Mouse (Mus musculus): ENCODE measurements around the gene Tuba1c.
"Not testable (repeated sequence)": the region's sequence is repeated elsewhere in the genome, so short reads cannot be mapped to it uniquely, and the experiment has no call there.

Tuba1c gene

DNA sequence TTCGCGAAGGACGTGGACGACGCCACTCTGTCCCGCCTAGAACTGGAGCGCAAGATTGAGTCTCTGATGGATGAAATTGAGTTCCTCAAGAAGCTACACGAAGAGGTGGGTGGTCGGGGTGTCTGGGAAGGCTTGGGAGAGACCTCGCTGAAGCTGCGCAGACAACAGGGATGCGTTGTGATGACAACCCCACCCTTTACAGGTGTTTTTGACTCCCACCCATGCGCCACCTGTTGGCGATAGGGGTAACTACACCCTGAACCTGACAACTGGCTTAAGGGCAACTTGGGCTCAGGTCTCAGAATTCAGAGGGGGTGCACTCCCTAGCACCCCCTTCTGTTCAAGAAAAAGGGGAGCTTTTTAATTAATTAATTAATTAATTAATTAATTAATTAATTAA, 26.6 kb downstream of the Tuba1c start:
- no peak for DNase-seq (ENCODE audit: low spot score in 2 of 2)

DNA sequence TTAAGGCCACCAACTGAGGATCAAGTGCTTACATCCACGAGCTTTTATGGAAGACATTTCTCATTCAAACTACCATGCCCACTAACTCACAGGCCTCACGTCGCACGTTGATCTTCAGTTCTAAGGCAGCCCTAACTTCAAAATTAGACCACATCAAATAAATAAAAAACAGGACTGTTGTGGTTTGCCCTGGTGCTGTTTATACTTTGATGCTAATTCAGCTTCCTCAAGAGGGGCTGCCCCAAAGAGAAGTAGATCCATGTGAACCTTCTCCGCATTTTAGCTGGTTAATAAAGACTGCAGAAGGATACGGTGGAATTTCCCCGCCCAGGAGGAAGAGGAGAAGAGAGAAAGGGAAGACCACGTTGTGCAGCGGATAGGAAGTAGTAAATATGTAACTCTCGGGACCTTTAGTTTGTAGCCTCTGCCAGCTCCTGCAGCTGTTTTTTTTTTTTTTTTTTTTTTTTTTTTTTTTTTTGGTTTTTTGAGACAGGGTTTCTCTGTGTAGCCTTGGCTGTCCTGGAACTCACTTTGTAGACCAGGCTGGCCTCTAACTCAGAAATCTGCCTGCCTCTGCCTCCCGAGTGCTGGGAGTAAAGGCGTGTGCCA, 36.0 kb downstream of the Tuba1c start:
- no peak for DNase-seq (ENCODE audit: low spot score in 2 of 2)

DNA sequence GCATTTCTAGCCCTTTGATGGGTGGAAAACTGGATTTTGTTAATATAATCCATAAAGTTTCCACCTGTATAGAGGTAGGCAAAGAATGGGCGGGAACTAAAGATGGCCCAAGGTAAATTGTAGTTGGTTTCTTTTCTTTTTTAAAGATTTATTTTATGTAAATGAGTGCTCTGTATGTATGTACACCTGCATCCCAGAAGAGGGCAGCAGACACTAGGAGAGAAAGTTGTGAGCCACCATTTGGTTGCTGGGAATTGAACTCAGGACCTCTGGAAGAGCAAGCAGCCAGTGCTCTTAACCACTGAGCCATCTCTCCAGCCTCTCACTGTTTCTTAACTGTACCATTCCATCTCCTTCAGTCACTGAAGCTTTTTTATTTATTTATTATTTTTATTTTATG, 42.3 kb downstream of the Tuba1c start:
- no peak for DNase-seq (ENCODE audit: low spot score in 2 of 2)

DNA sequence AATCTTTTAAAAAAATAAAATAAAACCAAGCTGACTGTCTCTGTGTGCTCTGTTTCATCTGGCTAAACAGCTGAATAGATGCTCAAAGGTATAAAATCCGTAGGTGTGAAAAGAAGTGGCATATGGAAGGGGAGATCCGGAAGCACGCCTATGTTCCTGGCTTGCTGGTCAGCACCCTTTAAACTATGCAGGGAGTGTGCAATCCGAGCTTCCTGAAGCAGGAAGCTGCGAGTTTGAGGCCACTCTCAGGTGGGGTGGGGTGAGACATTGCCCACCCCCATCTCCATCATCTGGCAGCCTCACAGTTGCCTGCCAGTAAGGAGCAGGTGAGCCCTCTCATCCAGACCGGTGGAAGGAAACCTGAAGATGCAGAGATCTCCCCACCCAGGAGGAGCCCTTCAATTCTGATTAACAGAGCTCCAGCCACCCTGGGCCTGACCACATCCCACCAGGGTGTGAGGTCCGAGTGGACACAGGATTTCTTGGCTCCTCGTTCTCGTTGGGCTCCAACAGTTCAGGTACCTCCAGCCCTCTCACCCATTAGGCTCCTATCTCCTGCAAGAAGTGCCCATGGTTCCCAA, 44.4 kb downstream of the Tuba1c start, which contains the start of gene Troap:
Gene Troap, plus strand, starts transcription at position 557 of the 581 bp plus-strand sequence.
- no peak for DNase-seq (ENCODE audit: low spot score in 2 of 2)

DNA sequence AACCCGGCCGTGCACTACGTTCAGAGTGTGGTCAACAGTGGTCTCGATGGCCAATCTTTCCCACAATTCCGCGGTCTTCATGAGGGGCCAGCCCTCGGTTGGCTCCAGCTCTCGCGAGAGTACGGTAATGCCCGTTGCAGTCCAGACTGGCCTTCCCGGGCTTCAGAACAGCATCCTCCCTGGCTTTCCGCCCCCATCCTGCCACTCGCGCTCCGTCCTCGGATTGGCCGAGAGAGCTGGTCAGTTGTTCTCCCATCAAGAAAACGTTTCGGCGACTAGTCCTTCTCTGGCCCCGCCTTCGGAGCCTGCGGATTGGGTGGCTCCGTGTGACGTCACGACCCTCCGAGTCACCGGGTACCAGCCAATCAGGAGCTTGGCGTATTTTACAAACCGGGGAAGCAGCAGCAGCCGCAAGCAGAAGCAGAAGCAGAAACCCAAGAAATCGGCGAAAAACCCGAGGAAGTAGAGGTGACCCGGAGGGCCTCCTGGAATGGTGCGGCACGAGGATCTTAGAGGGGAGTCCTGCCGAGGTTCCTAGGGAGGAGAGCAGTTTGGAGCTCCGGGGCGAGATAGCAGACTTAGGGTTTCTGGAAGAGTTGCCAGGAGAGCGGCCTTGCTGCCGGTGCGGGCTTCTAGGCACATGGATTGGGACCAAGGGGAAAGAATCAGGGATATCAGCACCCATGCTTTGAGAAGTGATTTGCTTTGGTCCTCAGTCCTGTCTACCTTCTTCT, 45.1 kb downstream of the Tuba1c start:
- peak; percentile 98 to 99 for DNase-seq (ENCODE audit: low spot score in 2 of 2)

DNA sequence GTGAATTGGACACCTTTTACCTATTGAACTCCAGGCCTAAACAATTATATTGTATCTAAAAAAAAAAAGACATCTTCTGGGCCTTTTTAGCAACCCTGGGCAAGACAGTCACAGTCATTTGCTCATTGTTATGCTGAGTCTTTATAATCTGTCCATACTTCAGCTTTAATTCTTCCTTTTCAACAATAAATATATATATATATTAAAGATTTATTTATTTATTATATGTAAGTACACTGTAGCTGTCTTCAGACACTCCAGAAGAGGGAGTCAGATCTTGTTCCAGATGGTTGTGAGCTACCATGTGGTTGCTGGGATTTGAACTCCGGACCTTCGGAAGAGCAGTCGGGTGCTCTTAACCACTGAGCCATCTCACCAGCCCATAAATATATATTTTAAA, 46.3 kb downstream of the Tuba1c start:
- not testable (repeated sequence) for DNase-seq (ENCODE audit: low spot score in 2 of 2)

DNA sequence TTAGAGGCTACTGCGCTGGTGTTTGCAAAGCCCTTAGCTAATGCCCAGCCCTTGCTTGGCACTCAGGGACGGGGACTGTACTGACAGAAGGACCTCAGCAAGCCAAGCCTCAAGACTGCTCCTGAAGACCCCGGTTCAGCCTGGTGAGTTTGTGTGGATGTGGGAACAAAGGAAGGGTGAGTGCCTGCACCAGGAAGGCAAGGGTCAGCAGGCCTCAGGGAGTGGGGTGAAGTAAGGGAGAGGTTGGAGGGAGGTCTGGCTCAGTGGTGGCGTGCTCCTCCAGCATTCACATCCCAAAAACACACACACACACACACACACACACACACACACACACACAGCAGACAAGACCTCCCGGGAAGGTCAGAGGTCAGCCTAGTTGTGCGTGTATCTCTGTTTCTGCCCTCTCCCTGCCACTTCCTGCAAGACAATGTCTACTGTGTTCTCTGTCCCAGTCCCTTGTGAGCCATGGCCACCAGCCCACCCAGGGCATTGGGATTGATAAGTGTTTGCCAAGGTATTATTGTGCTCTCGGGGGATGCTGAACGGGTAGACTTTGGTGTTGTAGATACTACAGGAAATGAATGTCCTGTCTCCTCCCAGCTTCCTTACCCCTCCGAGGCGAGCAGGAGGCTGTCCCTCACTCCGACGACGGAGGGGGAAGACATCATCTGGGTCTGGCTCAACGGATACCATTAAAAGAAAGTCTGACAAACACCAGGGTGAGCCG, 48.7 kb downstream of the Tuba1c start:
- no peak for DNase-seq (ENCODE audit: low spot score in 2 of 2)

DNA sequence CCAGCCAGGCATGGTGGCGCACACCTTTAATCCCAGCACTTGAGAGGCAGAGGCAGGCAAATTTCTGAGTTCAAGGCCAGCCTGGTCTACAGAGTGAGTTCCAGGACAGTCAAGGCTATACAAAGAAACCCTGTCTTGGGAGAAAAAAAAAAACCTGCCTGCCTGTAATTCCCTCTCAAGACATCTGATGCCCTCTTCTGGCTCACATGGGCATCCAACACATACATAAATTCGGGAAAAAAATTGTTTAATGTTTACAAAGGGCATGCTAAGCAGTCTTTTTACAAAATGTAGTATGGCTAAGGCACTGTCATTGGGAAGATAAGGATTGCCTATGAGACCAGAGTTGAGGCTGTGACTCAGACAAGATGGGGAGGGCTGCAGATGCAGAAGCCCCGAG, 50.1 kb downstream of the Tuba1c start:
- DNase-seq (ENCODE audit: low spot score in 2 of 2), result no peak

DNA sequence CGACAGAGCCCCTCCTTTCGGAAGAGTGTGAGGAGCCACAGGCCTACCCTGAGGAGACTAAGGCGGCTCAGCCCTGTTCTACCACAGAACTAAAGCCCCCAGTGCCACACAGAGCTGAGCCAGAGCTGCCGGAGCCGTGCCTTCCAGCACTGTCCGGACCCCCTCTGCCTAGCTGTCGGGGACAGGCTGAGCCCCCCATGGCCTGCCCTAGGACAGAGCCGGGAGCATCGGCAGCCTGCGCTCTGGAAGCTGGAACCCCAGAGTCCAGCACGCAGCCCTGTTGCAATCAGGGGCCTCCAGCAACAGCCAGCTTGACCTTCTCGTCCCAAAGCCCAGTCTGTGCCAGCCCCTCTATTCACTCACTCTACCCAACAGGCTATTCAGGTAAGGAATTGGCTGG, 52.6 kb downstream of the Tuba1c start:
- no peak for DNase-seq (ENCODE audit: low spot score in 2 of 2)

DNA sequence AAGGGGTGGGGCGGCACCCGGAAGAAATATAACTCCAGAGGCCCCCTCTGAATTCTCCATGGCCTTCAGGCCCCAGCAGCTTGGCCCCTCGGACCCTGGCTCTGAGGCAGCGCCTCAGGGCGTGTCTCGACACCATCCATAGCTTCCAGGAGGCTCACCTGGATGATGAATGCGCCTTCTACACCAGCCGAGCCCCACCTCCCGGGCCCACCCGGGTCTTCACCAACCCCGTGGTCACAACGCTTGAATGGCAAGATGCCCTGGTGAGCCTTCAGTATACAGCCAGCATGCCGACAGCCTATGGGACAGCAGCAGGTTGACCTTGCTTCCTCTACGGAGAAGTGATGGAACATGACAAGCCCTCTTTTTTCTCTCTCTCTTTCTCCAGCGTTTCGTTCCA, 53.1 kb downstream of the Tuba1c start:
- no peak for DNase-seq (ENCODE audit: low spot score in 2 of 2)

DNA sequence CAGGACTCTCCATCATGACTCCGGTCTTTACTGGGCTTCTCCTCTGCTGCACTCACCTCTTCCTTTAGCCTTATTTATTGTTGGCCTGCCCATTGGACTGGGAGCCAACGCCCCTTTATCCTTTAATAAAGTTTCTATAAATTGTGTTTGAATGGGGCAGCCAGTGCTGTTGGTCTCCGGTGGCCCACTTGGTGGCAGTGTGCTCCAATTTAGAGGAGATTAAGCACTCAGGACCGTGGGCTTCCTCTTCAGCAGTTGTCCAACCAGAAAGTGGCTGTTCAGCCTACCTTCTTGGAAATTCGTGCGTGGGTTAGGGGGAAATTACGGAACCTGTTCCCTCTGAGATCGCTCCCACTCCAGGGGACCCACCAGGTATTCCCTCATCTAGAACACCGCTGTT, 53.6 kb downstream of the Tuba1c start:
- DNase-seq (ENCODE audit: low spot score in 2 of 2), result peak; percentile 46 to 55

DNA sequence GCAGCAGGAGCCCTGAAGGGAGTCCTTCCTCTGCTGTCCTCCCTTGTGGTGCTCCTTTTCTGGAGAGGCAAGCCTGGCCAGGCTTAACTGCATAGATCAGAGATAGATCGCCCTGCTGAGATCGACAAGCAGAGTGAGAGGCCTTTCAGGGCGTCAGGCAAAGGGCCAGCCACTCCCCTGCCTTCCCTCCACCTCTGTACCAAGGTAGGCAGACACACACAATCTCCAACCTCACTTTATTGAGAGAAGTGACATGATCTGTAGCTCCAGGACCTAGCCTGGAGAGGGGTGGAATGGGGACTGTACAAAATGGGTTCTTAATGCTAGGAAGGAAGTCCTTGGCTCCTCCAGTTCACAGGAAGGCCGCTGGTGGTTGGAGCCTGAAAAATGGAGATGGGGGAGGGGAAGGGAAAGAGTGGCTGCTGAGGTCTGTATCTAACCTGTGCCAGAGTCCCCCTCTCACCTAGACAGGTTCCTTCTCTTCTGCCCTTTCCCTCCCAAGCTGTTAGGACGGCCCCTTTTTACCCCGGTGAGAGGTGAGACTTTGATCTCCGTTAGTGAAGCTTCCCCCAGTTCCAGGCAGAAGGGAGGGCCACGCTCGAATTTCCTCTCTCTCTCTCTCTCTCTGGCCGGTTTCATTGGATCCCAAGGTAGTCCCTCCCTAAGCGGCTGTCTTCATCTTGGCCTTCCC, 54.3 kb downstream of the Tuba1c start:
- DNase-seq (ENCODE audit: low spot score in 2 of 2), result no peak

DNA sequence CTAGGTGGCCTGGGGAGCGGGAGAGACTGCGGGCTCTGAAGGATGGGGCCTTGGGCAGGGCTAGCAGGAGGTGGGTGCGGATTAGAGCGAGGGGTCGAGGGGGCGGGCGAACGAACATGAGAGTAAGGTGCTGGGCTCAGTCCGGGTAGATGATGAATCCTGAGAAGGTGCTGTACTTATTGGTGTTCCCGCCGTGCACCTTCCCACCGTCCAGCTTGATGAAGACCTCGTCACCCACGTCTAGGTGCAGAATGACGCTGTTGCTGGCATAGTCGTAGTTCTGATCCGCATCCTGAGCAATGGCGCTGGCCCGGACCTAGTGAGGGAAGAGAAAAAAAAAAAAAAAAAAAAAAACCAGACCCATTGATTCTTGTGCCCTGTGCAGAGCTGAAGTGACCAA, 54.9 kb downstream of the Tuba1c start:
- DNase-seq (ENCODE audit: low spot score in 2 of 2), result no peak

DNA sequence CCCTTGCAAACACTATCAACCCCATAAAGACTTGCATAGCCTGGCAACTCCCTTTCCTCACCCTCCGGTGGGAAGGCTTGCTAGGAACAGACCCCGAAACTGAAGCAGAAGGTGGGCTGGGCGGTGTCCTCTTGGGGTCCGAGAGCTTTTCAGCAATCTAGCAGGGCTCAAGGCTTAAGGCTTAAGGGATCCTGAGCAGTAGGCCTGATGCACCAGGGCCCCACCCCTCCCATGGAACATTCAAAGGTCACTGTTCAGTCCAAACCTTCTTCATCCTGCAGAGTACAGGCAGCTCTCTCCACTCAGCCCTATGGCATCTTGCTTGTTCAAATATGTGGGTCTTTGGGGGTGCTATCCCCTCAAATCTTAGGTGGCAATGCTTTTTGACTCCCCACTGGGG, 56.3 kb downstream of the Tuba1c start:
- DNase-seq (ENCODE audit: low spot score in 2 of 2), result no peak

DNA sequence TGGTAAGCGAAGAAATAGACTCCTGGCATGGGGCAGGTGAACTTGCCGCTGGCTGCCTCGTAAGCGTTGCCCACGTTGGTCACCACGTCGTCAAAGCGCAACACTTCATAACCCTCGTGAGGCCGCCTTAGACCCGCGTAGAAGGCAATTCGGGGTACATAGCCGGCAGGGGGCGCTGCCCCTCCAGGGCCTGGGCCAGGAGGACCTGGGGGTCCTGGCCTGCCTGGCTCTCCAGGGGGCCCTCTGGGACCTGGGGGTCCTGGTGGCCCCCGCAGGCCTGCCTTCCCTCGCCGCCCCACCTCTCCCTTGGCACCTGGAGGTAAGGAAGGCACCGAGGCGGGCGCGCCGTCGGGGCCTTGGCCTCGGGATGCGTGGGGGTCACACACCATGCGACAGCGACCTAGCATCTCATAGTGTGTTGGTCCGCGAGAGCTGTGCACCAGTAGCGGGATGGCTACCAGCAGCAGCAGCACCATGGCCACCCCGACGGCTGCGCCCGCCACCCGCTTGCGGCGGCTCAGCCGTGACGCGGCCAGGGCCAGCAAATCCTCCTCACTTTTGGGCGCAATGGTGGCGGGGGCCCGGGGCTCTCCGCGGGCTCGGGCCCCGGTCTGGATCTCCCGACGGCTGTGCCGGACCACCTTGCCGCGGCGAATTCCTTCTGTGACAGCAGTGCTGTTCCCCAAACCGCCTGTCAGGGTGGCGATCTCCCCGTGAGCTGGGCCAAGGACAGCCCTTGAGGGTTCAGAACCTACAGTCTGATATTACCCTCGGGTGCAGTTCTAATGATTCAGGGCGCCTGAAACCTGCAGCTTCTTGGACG, 57.8 kb downstream of the Tuba1c start, which contains the start of gene C1ql4:
Gene C1ql4, minus strand, starts transcription at position 565 of the 823 bp plus-strand sequence.
- DNase-seq (ENCODE audit: low spot score in 2 of 2), result no peak
